Mouse (Mus musculus) kidney, adult 2 months (tissue): ENCODE measurements around the gene Tbc1d24.

Source experiments
- CTCF ChIP-seq: fragments of 200-500 bp; conservative IDR thresholded peaks from 2 replicates; pipeline ENCODE4 v1.5.1; 2011; ENCODE audit warnings: low read depth, mild to moderate bottlenecking, control low read depth, low read length, moderate library complexity, mixed read lengths; ENCODE audit not compliant: insufficient read depth, insufficient read length
- POLR2A ChIP-seq: fragments of 200-500 bp; IDR thresholded peaks from one replicate; pipeline ENCODE4 v1.6.1; 2011; ENCODE audit warnings: low read depth, low read length, control low read depth

GRCm38 (mm10) chr17:24139256-24139655 lies 66.1 kb downstream of the Tbc1d24 start:
- no peak for TF ChIP-seq CTCF
- no peak for TF ChIP-seq POLR2A
